Mouse (Mus musculus): Measurements from ENCODE around the gene Ccdc60.

Ccdc60 gene

DNA sequence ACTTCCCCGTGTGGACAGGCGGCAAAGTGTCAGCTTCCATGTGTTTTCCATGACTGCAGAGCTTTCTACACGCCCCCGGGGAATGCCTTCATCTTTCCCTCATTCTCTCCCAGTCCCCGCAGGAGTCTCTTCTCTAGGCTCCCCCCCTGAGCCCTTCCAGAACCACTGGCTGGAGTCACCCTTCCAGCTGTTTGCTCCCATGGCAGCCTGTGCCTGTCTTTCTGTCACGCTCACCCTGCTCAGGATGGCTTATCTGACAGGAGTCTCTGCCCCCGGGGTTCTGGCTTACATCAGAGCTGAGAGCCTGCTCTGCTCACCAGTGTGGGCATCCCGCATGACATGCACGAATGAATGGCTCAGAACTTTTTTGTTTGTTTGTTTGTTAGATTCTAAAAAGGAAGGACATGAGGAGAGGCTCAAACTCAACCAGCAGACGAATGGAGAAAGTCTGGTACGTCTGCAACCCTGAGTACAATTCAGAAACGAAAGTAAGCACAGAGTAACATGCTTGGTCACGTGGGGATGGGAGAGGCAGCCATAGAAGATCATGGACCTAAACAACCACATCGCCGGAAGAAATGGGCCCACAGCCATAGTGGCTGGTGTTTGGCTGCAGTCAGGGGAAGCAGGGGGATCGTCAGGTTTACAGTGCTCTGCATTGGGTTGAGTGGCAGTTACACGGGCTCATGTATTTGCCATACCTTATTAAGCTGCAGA is 17.1 kb downstream of the Ccdc60 start:
- in situ Hi-C loops (cut with MboI) = no loop called here

DNA sequence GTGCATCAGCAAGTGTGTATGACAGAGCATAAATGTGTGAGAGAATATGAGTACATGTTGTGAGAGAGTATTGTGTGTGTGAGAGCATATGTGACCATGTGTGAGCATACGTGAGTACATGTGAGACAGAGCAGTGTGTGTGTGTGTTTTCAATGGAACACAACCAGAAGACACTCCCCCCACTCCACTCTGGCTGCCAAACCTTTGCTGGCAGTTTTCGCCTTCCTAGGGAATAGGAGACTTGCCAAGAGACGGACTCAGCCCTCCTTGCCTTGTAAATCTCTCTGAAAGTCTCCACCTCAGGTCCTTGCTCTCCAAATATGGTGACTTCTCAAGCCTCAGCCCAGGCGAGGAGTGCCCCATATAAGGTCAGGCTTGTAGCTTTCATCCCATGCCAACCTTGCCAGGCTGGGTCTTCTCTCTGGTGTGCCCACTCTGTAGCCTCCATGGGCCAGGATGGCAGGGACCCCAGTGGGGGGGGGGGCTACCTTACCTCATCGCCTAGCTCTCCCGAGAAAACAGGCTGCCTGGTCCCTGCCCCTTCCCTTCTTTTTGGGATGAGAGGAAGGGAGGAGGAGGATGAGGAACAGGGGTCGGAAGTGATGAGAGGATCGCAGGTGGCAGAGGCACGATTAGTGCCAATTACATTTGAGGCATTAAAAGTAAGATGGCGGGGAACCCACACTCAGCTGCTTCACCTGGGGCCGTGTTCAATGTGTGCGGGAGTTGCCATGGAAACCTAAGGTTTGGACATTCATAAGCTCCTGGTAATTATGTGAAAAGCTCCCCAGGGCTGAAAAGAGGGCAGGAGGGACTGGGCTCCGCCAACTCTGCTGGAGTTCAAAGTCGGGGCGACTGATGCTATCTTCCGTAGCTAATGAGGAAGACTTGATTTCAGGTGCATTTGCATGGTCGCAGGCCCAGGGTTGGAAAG is 19.3 kb downstream of the Ccdc60 start:
- in situ Hi-C loops (cut with MboI) = no loop called here

DNA sequence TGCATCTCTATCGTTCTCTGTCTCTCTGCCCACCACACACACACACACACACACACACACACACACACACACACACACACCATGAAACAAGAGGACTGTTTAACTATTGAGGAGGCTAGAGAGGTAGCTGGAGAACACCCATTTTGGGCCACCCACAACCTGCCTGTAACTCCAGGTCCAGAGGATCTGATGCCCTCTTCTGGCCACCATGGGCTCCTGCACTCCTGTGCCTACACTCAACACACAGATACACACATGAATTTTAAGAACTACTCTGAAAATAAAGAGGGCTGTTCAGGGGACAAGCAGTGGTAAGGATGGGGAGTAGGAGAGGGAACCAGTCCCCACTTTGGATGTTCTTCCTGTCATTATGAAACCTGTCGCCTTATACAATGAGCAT is 26.1 kb downstream of the Ccdc60 start:
- in situ Hi-C loops (cut with MboI) = no loop called here

DNA sequence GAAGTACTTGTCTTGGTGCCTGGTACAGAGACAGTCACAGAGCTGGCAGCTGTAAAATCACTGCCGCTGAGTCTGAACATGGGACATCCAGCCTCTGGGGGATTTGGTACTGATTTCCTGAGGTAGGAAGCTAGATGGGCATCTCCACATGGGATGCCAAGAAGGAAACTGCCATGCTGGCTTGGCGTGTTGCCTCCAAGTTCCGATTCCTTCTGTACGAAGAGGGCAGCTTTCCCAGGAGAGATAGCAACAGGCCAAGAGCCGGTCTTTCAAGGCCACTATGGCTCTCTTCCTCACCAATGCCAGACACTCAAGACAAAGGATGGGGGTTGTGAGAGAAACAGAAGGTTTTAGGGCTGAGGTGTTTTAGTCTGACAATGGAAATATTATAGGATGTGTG is 26.8 kb downstream of the Ccdc60 start:
- in situ Hi-C loops (cut with MboI) = no loop called here

DNA sequence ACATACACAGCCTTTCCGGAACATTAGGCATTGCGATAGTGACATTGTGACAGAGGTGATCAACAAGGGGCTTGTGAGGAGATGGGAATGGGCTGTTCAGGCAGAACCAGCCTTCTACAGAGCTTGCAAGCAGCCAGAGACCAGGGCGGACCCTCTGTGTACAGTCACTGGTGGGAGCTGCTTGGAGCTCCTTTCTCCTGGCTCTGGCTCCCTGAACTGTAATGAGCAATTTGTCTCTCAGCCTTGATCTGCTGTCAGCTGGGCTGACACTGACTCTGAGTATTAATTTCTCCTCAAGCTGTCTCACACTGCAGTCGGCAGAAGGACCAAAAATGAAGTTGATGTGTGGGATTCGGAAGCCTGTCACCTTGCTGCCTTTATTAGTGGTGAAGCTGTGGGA is 28.4 kb downstream of the Ccdc60 start:
- in situ Hi-C loops (cut with MboI) = no loop called here

DNA sequence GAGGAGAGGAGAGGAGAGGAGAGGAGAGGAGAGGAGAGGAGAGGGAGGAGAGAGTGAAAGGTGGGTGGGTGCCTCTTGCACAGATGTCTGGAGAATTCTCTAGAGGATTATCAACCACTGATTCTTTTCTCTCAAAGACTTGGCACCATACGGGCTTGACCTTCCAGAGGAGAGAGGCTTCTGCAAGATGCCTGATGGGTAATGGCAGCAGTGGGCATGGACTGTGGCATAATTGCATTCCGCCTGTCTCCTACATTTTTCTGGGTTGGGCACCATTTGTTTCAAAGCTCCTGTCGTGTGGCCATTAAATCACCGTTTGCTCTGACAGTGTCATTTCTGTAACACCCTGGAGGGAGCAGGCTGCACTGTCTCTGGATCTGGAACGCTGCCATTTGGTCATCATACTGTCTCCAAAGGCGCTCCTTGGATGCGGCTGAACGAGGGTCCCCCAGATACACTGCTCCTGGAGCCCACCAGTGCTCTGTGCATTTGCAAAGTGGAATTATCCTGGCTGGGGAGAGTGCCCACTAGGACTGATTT is 30.4 kb downstream of the Ccdc60 start:
- in situ Hi-C loops (cut with MboI) = no loop called here

DNA sequence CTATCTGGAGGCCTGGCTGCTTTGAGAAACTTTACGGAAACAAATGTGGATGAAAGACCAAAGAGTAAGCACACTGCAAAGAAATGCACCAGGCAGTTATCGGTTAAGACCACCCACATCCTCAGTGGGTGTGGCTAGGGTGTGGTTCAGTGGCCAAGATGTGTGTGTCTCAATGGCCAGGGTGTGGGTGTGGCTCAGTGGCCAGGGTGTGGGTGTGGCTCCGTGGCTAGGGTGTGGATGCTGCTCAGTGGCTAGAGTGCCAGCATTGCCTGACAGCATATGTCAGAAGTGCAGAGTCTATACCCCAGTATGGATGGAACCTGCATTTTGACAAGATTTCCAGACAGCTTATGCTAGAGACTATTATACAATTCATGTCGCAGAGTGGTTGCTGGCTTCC is 34.9 kb downstream of the Ccdc60 start:
- in situ Hi-C loops (cut with MboI) = no loop called here

DNA sequence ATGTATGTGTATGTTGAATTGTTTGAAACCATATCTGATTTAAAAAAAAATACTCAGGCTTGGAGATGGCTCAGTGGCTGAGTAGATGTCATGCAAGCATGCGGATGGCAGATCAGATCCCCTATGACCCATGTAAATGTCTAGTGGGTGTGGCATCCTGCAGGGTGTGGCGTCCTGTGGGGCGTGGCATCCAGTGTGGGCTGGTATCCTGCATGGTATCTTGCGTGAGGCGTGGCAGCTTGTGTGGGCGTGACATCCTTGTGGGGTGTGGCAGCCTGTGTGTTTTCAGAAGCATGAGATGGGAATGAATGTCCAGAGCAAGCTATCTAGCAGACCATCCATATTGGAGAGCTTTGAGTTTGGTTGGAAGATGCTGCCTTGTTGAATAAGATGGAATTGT is 36.6 kb downstream of the Ccdc60 start:
- in situ Hi-C loops (cut with MboI) = no loop called here

DNA sequence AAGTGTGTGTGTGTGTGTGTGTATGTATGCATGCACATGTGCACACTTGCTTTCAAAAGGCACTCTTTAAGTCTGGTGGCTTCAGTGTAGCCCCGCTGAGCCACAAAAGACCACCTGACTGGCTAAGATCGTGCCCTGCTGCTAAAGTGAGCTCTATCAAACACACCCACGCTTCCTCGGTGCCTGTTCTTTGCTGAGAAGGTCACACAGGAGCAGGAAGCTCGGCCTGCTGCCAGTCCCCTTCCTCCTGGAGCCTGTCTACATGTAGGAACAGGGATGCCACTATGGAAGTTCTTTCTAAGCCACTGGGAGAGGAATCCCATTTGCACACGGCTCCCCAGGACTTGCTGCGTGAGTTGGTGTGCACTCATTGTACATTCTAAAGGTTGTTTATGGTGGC is 42.1 kb downstream of the Ccdc60 start:
- in situ Hi-C loops (cut with MboI) = no loop called here

DNA sequence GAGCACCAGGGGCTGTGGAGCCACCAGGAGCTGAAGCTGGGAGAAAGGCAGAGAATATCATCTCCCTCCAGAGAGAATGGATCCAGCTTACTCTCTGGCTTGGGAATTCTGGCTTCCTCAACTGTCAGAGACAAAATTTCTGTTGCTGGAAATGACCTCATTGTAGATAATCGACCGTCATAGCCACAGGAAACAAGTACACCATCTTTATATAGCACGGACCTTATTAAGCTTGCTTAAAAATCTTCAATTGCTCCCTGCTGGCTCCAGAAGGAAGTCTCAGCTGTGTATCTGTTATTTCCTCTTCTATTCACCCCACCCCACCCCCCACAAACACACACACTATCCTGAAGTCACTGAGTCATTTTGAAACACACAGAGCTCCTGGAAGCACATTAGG is 44.3 kb downstream of the Ccdc60 start:
- in situ Hi-C loops (cut with MboI) = no loop called here

DNA sequence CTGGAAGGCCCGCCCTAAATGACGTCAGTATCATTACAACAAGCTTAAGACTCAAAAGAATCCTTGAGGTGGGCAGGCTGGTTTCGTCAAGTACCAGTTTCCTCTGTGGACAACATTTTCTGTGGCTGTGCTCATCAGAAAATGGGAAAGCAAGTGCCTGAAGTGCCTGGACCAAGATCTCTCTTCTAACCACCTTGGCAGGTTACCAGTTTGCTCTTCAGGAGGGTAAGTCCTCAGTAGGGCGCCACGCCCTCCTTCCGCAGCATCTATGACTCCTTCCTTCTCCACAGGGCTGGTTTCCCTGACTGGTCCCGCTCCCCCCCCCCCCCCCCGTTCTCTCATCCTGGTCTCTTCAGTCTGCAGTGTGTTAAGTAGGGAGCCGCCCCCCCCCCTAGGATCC is 45.2 kb downstream of the Ccdc60 start:
- in situ Hi-C loops (cut with MboI) = no loop called here

DNA sequence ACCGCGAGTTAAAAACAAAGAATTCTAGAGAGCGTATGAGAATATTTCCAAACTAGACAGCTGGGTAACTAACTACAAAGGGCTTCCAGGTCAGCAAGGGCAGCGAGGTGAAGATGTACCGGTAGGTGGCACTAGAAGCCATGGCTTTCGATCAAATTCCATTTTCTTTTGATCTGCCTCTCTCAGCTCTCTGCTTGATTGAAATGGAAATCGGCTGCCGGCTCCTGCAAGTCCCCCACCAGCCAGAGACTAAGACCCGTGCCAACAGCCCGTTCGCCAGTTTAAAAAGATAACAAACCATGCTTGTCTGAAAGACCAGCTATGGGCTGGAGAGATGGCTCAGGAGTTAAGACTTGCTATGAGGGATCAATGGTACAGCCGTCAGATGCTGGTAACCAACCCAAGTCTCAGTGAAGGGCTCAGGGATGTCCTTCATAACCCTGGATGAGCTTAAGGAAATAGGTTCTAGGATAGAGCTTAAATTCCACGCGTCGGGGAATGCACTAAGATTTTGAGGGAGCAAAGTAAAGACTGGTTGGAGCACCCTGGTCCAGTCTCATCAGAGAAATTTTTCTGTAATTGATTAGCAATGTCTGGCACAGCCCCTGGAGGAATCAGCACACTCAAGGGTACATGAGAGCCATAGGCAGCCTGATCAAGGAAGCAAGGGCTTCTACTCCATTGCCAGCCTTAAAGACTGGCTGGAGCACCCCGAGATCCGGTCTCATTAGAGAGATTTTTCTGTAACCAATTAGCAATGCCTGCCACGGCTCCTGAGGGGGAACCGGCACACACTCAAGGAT is 56.7 kb downstream of the Ccdc60 start:
- in situ Hi-C loops (cut with MboI) = no loop called here

DNA sequence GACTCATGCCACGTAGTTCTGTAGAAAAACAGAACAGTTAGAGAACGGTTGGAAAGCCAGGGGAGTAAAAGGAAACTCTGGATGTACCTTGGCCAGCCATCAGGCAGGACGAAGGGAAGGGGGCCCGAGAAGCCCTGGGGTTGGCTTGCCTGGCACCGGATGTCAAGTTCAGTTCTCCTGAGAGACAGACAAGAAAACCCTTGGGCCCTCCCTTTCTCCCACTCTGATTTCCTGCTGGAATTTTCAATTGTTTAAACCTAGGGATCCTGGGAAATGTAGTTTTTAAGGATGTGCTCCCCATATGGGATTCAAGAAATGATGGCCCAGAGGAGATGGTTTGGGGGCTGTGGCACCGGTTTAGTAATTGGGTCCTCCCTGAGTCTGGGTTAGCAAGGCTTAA is 60.4 kb downstream of the Ccdc60 start:
- in situ Hi-C loops (cut with MboI) = no loop called here

DNA sequence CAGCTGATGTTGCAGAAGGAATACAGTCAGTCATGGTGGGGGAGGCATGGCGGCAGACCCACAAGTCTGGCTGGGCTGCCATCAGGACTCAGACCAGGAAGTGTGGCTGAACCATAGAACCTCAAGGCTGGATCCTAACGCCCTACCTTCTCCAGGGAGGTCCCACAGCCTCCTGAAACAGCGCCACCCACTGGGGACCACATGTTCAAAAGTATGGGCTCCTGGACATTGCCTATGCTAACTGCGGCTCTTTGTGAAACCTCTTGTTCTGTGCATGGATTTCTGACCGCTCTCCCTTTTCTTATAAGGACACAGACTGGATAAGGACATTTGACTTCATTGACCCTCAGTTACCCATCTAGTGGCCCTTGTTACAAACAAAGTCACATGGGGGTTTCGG is 64.8 kb downstream of the Ccdc60 start:
- in situ Hi-C loops (cut with MboI) = no loop called here

DNA sequence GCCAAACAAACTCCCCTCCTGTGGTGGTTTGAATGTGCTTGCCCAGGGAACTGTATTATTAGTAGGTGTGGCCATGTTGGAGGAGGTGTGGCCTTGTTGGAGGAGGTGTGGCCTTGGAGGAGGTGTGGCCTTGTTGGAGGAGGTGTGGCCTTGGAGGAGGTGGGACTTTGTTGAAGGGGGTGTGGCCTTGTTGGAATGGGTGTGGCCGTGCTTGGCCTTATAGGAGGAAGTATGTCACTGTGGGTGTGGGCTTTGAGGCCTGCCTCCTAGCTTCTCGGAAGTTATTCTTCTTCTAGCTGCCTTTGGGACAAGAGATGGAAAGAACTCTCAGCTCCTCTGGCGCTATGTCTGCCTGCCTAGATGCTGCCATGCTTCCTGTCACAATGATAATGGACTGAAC is 66.9 kb downstream of the Ccdc60 start:
- in situ Hi-C loops (cut with MboI) = no loop called here

DNA sequence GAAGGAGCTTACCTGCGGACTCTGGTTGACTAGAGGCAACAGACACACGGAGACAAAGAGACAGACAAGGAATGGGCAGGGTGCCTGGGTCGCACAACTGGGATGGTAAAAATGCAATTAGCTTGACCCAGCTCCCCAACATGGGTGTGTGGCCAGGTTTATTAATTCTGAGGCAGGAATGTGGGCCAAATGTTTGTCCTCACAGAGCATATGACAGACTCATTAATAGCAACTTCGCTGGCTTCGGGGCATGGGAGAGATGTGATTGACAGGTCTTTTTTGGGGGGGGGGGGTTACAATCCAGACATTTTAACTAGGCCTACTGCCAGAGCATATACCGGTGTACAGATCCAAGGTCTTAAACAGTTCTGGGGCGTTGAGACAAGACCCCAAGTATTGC is 69.5 kb downstream of the Ccdc60 start:
- in situ Hi-C loops (cut with MboI) = no loop called here

DNA sequence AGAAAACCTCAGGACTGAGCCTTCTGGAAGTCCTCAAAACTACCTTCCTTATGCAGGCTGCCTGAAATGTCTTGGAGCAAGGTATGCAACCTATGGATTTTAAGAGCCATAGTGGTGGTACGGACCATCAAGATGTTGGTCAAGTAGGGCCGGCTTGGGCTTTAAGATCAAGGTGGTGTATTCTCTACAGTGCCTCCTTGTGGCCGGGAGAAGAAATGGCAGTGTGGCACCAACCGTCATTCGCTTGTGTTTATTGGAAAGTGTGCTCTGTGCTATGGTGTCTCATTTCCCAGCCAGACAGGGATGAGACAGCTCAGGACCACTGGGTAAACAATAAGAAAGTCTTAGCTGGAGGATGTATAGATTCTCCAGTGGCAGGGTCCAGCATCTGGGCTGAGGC is 76.1 kb downstream of the Ccdc60 start:
- in situ Hi-C loops (cut with MboI) = no loop called here

DNA sequence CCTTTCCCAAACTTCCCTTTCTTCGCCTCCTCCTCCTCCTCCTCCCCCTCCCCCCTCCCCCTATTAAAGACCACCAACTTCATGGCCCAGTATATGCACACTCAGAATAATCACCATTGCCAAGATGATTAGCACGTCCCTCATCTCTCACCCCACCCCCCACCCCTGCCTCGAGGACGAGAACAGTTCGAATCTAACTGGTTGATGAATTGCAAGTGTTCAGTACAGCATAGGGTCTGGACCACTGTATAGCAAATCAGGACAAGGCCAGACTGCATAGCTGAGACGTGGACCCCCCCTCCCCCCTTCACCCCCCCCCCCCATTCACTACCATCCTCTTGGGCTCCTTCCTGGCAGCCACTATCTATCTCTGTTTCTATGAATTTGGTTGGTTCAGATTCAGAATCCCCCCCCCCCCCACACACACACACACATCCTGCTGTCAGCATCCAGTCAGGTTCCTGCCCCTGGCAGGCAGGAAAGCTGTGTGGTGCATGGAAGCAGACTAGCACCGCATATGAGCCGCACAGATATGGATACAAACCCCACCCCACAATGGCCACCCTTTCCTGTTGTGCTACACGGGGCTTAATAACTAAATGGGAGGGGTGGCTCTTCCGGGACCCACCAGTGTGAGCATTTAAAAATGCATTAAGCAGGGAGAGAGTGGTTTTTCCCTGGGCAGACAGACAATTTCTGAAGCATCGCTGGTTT is 79.2 kb downstream of the Ccdc60 start:
- in situ Hi-C loops (cut with MboI) = no loop called here

DNA sequence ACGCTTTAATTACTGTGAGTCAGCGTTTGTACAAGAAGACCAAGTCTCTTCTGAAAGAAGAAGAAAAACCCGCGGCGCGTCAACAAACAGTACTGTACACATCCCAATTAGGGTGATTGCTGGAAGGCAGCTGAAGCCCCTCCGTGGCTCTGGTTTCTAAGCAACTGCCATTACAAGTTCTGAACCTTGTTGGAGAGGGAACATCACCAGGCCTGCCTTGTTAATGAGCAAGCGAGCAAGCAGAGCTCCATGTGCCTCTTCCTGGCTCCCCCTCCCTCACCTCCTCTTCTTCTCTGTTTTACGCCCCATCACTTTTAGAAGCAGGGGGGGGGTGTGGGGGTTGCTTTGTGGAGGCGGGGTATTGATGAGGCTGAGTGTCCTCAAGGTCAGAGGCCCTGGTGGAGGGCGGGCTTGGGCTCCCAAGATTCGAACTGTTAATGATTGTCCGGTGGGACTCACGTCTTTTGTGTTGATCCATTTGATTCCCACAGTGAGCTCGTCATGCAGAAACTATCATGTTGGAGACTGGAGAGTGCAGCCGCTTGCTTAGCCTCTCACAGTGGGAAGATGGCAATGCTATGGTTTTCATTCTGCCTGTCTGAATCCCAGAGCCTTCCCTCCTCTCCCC is 79.9 kb downstream of the Ccdc60 start:
- in situ Hi-C loops (cut with MboI) = no loop called here

DNA sequence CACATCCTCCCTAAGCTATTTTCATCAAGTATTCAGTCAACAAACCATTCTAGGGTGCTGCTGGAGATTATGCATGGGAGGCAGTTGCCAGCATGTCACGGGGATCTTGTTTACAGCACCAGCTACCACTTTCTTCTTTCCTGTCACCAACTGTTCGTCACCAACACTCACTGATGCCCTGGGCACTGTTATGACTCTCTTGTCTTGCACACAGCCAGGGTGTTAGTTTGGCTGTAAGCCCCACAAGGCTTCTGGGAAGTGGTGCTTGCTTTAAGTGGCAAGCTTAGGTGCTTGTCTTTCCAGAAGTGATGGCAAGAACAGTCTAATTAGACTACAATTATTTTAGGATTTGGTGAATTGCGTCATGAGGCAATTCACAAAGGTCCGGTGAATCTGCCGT is 86.1 kb downstream of the Ccdc60 start:
- in situ Hi-C loops (cut with MboI) = no loop called here

DNA sequence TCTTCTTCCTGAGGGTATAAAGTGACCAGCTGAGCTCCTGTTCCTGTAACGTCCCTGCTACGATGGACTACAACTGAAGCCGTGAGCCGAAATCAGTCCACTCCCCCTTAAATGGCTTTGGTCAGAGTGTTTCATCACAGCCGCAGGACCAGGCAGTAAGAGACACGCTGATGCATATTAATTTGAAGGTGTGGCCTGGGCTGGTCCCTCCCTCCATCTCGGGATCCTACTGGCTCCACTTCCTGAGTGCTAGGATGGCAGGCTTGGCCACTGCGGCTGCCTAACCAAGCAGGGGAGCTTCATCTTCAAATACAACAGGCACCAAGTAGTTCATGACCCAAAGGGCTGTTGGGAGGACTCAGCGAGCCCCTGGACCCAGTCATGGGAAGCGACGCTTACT is 94.3 kb downstream of the Ccdc60 start:
- in situ Hi-C loops (cut with MboI) = no loop called here
